Mouse (Mus musculus): Measurements from ENCODE around the gene Hist1h2bb. TPM values are rescaled to one million over a fixed set of nuclear protein-coding genes. Genes with fewer than 3 reads are reported as not detected.

The Hist1h2bb gene
- polyA plus RNA-seq, 1 experiment from 2014 or later: 0.37 TPM

Small RNAs within 50 kb of the gene (microRNA-seq; reads per million reads assigned to microRNA genes)
- gene Gm44314 (not detected), gene Gm44484 (not detected)

Other genes starting within 250 kb of the Hist1h2bb start
- gene Hist1h4h, start 215.7 kb upstream of the Hist1h2bb start, polyA plus RNA-seq (2015; fragmentation: Nextera tagmentation; extraction: Ambion mirVana): 3.3 and 5.1 TPM in 2 replicates
- 0.69 TPM in 1 of 2 replicates, not detected in the other for gene Hist1h2af, start 212.8 kb upstream of the Hist1h2bb start, polyA plus RNA-seq (2015; fragmentation: Nextera tagmentation; extraction: Ambion mirVana)
- 2.2 TPM in 1 of 2 replicates, not detected in the other for gene Hist1h3g, start 211.3 kb upstream of the Hist1h2bb start, polyA plus RNA-seq (2015; fragmentation: Nextera tagmentation; extraction: Ambion mirVana)
- 0.15 and 0.44 TPM in 2 replicates for gene Hist1h2bh, start 203.3 kb upstream of the Hist1h2bb start, polyA plus RNA-seq (2015; fragmentation: Nextera tagmentation; extraction: Ambion mirVana)
- gene Hist1h3f, start 202.7 kb upstream of the Hist1h2bb start, polyA plus RNA-seq (2015; fragmentation: Nextera tagmentation; extraction: Ambion mirVana): 0.27 and 0.32 TPM in 2 replicates
- gene Hist1h4f, start 195.1 kb upstream of the Hist1h2bb start, polyA plus RNA-seq (2015; fragmentation: Nextera tagmentation; extraction: Ambion mirVana): not detected in 2 replicates
- 0.14 and 0.15 TPM in 2 replicates for gene Hist1h1d, start 193.5 kb upstream of the Hist1h2bb start, polyA plus RNA-seq (2015; fragmentation: Nextera tagmentation; extraction: Ambion mirVana)
- 1.0 and 1.4 TPM in 2 replicates for gene Hist1h3e, start 184.4 kb upstream of the Hist1h2bb start, polyA plus RNA-seq (2015; fragmentation: Nextera tagmentation; extraction: Ambion mirVana)
- gene Hist1h2ae, start 175.5 kb upstream of the Hist1h2bb start, polyA plus RNA-seq (2015; fragmentation: Nextera tagmentation; extraction: Ambion mirVana): 14.8 and 15.4 TPM in 2 replicates
- 2.6 and 4.0 TPM in 2 replicates for gene Hist1h2bg, start 175.3 kb upstream of the Hist1h2bb start, polyA plus RNA-seq (2015; fragmentation: Nextera tagmentation; extraction: Ambion mirVana)
- 1.3 and 1.5 TPM in 2 replicates for gene Hist1h2bf, start 172.5 kb upstream of the Hist1h2bb start, polyA plus RNA-seq (2015; fragmentation: Nextera tagmentation; extraction: Ambion mirVana)
- 1.6 TPM in 1 of 2 replicates, not detected in the other for gene Hist1h2ad, start 172.4 kb upstream of the Hist1h2bb start, polyA plus RNA-seq (2015; fragmentation: Nextera tagmentation; extraction: Ambion mirVana)
- 0.82 and 1.2 TPM in 2 replicates for gene Hist1h3d, start 171.0 kb upstream of the Hist1h2bb start, polyA plus RNA-seq (2015; fragmentation: Nextera tagmentation; extraction: Ambion mirVana)
- 34.2 and 34.9 TPM in 2 replicates for gene Hist1h4d, start 165.1 kb upstream of the Hist1h2bb start, polyA plus RNA-seq (2015; fragmentation: Nextera tagmentation; extraction: Ambion mirVana)
- gene Hist1h2be, start 125.6 kb upstream of the Hist1h2bb start, polyA plus RNA-seq (2015; fragmentation: Nextera tagmentation; extraction: Ambion mirVana): 1.7 and 1.8 TPM in 2 replicates
- 5.4 and 5.5 TPM in 2 replicates for gene Hist1h1e, start 124.2 kb upstream of the Hist1h2bb start, polyA plus RNA-seq (2015; fragmentation: Nextera tagmentation; extraction: Ambion mirVana)
- gene Hist1h2ac, start 62.8 kb upstream of the Hist1h2bb start, polyA plus RNA-seq (2015; fragmentation: Nextera tagmentation; extraction: Ambion mirVana): 0.32 and 0.37 TPM in 2 replicates
- 17.3 and 17.7 TPM in 2 replicates for gene Hist1h2bc, start 62.5 kb upstream of the Hist1h2bb start, polyA plus RNA-seq (2015; fragmentation: Nextera tagmentation; extraction: Ambion mirVana)
- gene Hist1h1t, start 50.9 kb upstream of the Hist1h2bb start, polyA plus RNA-seq (2015; fragmentation: Nextera tagmentation; extraction: Ambion mirVana): not detected in 2 replicates
- 1.8 and 3.0 TPM in 2 replicates for gene Hist1h4c, start 48.3 kb upstream of the Hist1h2bb start, polyA plus RNA-seq (2015; fragmentation: Nextera tagmentation; extraction: Ambion mirVana)
- 3.0 and 3.8 TPM in 2 replicates for gene Hfe, start 35.9 kb upstream of the Hist1h2bb start, polyA plus RNA-seq (2015; fragmentation: Nextera tagmentation; extraction: Ambion mirVana)
- gene Hist1h1c, start 7.9 kb upstream of the Hist1h2bb start, polyA plus RNA-seq (2015; fragmentation: Nextera tagmentation; extraction: Ambion mirVana): 6.9 and 8.3 TPM in 2 replicates
- 0.41 and 1.4 TPM in 2 replicates for gene Hist1h3c, start 1.1 kb upstream of the Hist1h2bb start, polyA plus RNA-seq (2015; fragmentation: Nextera tagmentation; extraction: Ambion mirVana)
- 4.6 and 7.2 TPM in 2 replicates for gene Hist1h2ab, start 4.4 kb downstream of the Hist1h2bb start, polyA plus RNA-seq (2015; fragmentation: Nextera tagmentation; extraction: Ambion mirVana)
- 0.67 and 1.2 TPM in 2 replicates for gene Hist1h3b, start 5.5 kb downstream of the Hist1h2bb start, polyA plus RNA-seq (2015; fragmentation: Nextera tagmentation; extraction: Ambion mirVana)
- 2.0 TPM in 1 of 2 replicates, not detected in the other for gene Hist1h4b, start 10.3 kb downstream of the Hist1h2bb start, polyA plus RNA-seq (2015; fragmentation: Nextera tagmentation; extraction: Ambion mirVana)
- not detected in 2 replicates for gene Hist1h4a, start 14.5 kb downstream of the Hist1h2bb start, polyA plus RNA-seq (2015; fragmentation: Nextera tagmentation; extraction: Ambion mirVana)
- gene Hist1h3a, start 15.7 kb downstream of the Hist1h2bb start, polyA plus RNA-seq (2015; fragmentation: Nextera tagmentation; extraction: Ambion mirVana): 0.77 and 0.98 TPM in 2 replicates
- 0.41 and 0.48 TPM in 2 replicates for gene Hist1h1a, start 16.9 kb downstream of the Hist1h2bb start, polyA plus RNA-seq (2015; fragmentation: Nextera tagmentation; extraction: Ambion mirVana)
- not detected in 2 replicates for gene Trim38, start 23.2 kb downstream of the Hist1h2bb start, polyA plus RNA-seq (2015; fragmentation: Nextera tagmentation; extraction: Ambion mirVana)
- not detected in 2 replicates for gene Slc17a2, start 60.3 kb downstream of the Hist1h2bb start, polyA plus RNA-seq (2015; fragmentation: Nextera tagmentation; extraction: Ambion mirVana)
- not detected in 2 replicates for gene Slc17a3, start 92.7 kb downstream of the Hist1h2bb start, polyA plus RNA-seq (2015; fragmentation: Nextera tagmentation; extraction: Ambion mirVana)
- not detected in 2 replicates for gene Slc17a1, start 121.0 kb downstream of the Hist1h2bb start, polyA plus RNA-seq (2015; fragmentation: Nextera tagmentation; extraction: Ambion mirVana)
- not detected in 2 replicates for gene Slc17a4, start 168.3 kb downstream of the Hist1h2bb start, polyA plus RNA-seq (2015; fragmentation: Nextera tagmentation; extraction: Ambion mirVana)
- not detected in 2 replicates for gene Hist1h2ba, start 187.4 kb downstream of the Hist1h2bb start, polyA plus RNA-seq (2015; fragmentation: Nextera tagmentation; extraction: Ambion mirVana)
- not detected in 2 replicates for gene Hist1h2aa, start 187.7 kb downstream of the Hist1h2bb start, polyA plus RNA-seq (2015; fragmentation: Nextera tagmentation; extraction: Ambion mirVana)
- gene Scgn, start 244.5 kb downstream of the Hist1h2bb start, polyA plus RNA-seq (2015; fragmentation: Nextera tagmentation; extraction: Ambion mirVana): 1.1 and 1.5 TPM in 2 replicates

Data from midbrain, embryonic 15.5 days (tissue).